Mouse (Mus musculus): ENCODE measurements around the gene Hsd17b1. TPM values are rescaled to one million over a fixed set of nuclear protein-coding genes. Genes with fewer than 3 reads are reported as not detected.

Gene Hsd17b1
- polyA plus RNA-seq, 1 experiment from 2014 or later = 0.37 TPM

DNA sequence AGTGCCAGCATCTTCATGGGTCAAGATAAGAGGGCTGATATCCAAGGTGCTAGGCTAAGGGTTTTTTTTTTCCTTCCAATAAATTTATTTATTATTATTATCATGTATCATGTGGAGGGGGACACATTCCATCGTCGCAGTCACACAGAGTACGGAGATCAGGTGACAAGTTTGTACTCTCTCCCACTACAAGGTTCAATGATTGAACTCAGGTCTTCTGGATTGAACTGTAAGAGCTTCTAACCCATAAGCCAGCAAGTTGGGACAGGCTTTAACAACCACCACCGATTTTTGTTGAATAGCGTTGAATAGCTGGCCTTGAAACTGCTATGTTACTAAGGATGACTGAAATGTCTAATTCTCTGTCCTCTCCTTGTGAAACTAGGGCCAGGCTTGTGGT is 2.2 kb downstream of the Hsd17b1 start:
- peaks cover 20% of the 10 kb centered on the region for H3K4me1 ChIP-seq
- H3K9me3 ChIP-seq = no peaks in the 10 kb centered on the region
- no peak overlapping the region for H3K4me2 ChIP-seq
- no peak overlapping the region for H3K27ac ChIP-seq
- WGBS = 57% methylated on average over 5 of the region's 5 CpGs
- H3K27me3 ChIP-seq (replicated peaks) = peaks cover 46% of the 10 kb centered on the region
- no peak overlapping the region for H3K9ac ChIP-seq
- ATAC-seq (replicated peaks) = no peak
- no peak overlapping the region for H3K4me3 ChIP-seq
- no peaks in the 10 kb centered on the region for H3K36me3 ChIP-seq (replicated peaks)

- 6% methylated on average over 10 of the region's 10 CpGs for WGBS
- peak overlapping the region; percentile 41 for H3K9ac ChIP-seq
Observed at GRCm38 (mm10) chr11:101081659-101082058, 3.4 kb downstream of the Hsd17b1 start.

GRCm38 (mm10) chr11:101082208-101083082 is 4.2 kb downstream of the Hsd17b1 start, which contains the start of gene Coasy:
Gene Coasy (plus strand): TSS chr11:101082565.
- Histone ChIP-seq H3K9ac (peak within 1 kb of the TSS; percentile 83), H3K9me3 (no peaks in the 10 kb centered on the region), H3K27ac (peak within 1 kb of the TSS; percentile 88), H3K27me3 (replicated peaks) (peaks cover 37% of the 10 kb centered on the region), H3K36me3 (replicated peaks) (no peaks in the 10 kb centered on the region), H3K4me2 (peak within 1 kb of the TSS; percentile 95), H3K4me1 (peaks cover 34% of the 10 kb centered on the region), H3K4me3 (peak within 1 kb of the TSS; percentile 72)
- under 1% methylated on average over 51 of the region's 51 CpGs for WGBS
- peak; percentile 87 for ATAC-seq (replicated peaks)

More at GRCm38 (mm10) chr11:101081659-101082058, 3.4 kb downstream of the Hsd17b1 start:
- Histone ChIP-seq H3K27ac (peak overlapping the region; percentile 88), H3K36me3 (replicated peaks) (no peaks in the 10 kb centered on the region), H3K4me1 (peaks cover 32% of the 10 kb centered on the region), H3K9me3 (no peaks in the 10 kb centered on the region), H3K4me2 (peak overlapping the region; percentile 95), H3K27me3 (replicated peaks) (peaks cover 45% of the 10 kb centered on the region), H3K4me3 (peak overlapping the region; percentile 72)
- no peak for ATAC-seq (replicated peaks)

GRCm38 (mm10) chr11:101083083-101083697 is 5.0 kb downstream of the Hsd17b1 start:
- Histone ChIP-seq H3K4me1 (peaks cover 42% of the 10 kb centered on the region), H3K4me3 (peak overlapping the region; percentile 72), H3K27me3 (replicated peaks) (peaks cover 30% of the 10 kb centered on the region), H3K9ac (peak overlapping the region; percentile 83), H3K27ac (peak overlapping the region; percentile 88), H3K36me3 (replicated peaks) (no peaks in the 10 kb centered on the region), H3K9me3 (no peaks in the 10 kb centered on the region), H3K4me2 (peak overlapping the region; percentile 95)
- no peak; the same call in 1 of the 2 replicates for ATAC-seq (replicated peaks)
- 35% methylated on average over 19 of the region's 19 CpGs for WGBS

GRCm38 (mm10) chr11:101084246-101084645 is 6.0 kb downstream of the Hsd17b1 start:
- peaks cover 19% of the 10 kb centered on the region for H3K27me3 ChIP-seq (replicated peaks)
- no peak overlapping the region for H3K4me2 ChIP-seq
- no peak for ATAC-seq (replicated peaks)
- peaks cover 45% of the 10 kb centered on the region for H3K4me1 ChIP-seq
- H3K9me3 ChIP-seq = no peaks in the 10 kb centered on the region
- no peak overlapping the region for H3K9ac ChIP-seq
- WGBS = 87% methylated on average over 14 of the region's 14 CpGs
- H3K27ac ChIP-seq = no peak overlapping the region
- peaks cover 2% of the 10 kb centered on the region for H3K36me3 ChIP-seq (replicated peaks)
- no peak overlapping the region for H3K4me3 ChIP-seq

DNA sequence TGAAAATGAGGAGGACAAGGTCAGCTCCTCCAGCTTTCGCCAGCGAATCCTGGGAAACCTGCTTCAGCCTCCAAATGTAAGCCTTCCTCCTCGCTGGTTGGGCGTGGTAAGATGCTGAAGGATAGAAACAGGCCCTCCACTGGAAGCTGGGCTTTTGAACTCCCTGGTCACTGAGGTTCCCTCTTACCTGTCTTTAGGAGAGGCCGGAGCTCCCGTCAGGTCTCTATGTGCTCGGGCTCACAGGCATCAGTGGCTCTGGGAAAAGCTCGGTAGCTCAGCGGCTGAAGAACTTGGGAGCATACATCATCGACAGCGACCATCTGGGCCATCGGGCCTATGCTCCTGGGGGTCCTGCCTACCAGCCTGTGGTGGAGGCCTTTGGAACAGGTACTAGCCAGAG is 6.6 kb downstream of the Hsd17b1 start:
- H3K9ac ChIP-seq = no peak overlapping the region
- peaks cover 8% of the 10 kb centered on the region for H3K36me3 ChIP-seq (replicated peaks)
- WGBS = 91% methylated on average over 12 of the region's 12 CpGs
- no peaks in the 10 kb centered on the region for H3K9me3 ChIP-seq
- no peak for ATAC-seq (replicated peaks)
- H3K4me2 ChIP-seq = no peak overlapping the region
- H3K27ac ChIP-seq = no peak overlapping the region
- peaks cover 14% of the 10 kb centered on the region for H3K27me3 ChIP-seq (replicated peaks)
- peaks cover 45% of the 10 kb centered on the region for H3K4me1 ChIP-seq
- H3K4me3 ChIP-seq = no peak overlapping the region

DNA sequence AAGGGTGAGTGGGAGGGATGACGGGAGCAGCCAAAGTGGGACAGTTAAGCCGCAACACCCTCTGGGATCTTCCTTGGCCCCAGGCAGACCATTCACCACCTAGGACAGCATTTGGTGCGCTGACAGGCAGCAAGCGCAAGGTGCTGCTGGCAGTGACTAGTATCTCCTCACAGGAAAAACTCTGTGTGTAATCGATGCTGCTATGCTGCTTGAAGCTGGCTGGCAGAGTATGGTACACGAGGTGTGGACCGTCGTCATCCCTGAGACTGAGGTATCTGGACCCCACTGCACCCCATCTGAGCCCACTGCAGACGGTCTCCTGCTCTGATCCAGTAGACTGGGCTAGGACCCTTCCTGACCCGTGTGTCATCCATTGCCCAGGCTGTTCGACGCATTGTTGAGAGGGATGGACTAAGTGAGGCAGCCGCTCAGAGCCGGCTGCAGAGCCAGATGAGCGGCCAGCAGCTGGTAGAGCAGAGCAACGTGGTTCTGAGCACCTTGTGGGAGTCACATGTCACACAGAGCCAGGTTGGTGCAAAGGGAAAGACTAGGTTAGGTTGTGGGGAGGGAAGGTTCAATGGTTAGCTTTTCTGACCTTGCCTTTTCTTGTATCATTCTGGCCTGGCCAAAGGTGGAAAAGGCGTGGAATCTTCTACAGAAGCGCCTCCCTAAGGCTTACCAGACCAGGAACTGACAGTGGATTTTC is 7.6 kb downstream of the Hsd17b1 start:
- Histone ChIP-seq H3K36me3 (replicated peaks) (peaks cover 16% of the 10 kb centered on the region), H3K4me3 (no peak overlapping the region), H3K27me3 (replicated peaks) (peaks cover 4% of the 10 kb centered on the region), H3K4me2 (no peak overlapping the region), H3K9me3 (no peaks in the 10 kb centered on the region), H3K9ac (0 out of 2 replicates have a peak overlapping the region, but pooled peaks have one; percentile 73), H3K27ac (no peak overlapping the region; the same call in 1 of the 2 replicates), H3K4me1 (peaks cover 45% of the 10 kb centered on the region)
- ATAC-seq (replicated peaks) = no peak
- 93% methylated on average over 18 of the region's 18 CpGs for WGBS

DNA sequence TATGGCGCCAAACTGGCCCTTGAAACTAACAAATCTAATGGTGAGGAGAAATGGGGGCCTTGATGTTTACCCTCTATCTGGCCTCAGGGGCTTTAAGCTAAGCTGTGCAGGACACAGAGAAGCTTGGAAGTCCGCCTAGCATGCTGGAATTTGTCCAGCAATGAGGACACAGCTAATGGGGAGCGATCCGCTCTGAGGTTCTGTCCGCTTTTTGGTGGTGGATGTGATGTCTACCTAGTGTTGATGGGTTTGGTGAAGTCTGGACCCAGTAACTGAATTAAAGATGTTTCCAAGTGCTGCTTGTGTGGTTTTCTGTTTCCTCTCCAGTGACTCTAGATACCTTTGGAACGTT is 8.1 kb downstream of the Hsd17b1 start:
- 83% methylated on average over 6 of the region's 6 CpGs for WGBS
- Histone ChIP-seq H3K9ac (peak overlapping the region; percentile 73), H3K36me3 (replicated peaks) (peaks cover 21% of the 10 kb centered on the region), H3K4me1 (peaks cover 45% of the 10 kb centered on the region), H3K4me3 (peak overlapping the region; percentile 73; the same call in 1 of the 2 replicates), H3K4me2 (peak overlapping the region; percentile 80), H3K27ac (peak overlapping the region; percentile 85), H3K27me3 (replicated peaks) (no peaks in the 10 kb centered on the region), H3K9me3 (no peaks in the 10 kb centered on the region)
- no peak for ATAC-seq (replicated peaks)

- WGBS = 2% methylated on average over 51 of the region's 52 CpGs
Observed at GRCm38 (mm10) chr11:101086756-101087681, 8.8 kb downstream of the Hsd17b1 start, which contains the start of gene Mlx. Gene Mlx (plus strand): TSS chr11:101087277.

DNA sequence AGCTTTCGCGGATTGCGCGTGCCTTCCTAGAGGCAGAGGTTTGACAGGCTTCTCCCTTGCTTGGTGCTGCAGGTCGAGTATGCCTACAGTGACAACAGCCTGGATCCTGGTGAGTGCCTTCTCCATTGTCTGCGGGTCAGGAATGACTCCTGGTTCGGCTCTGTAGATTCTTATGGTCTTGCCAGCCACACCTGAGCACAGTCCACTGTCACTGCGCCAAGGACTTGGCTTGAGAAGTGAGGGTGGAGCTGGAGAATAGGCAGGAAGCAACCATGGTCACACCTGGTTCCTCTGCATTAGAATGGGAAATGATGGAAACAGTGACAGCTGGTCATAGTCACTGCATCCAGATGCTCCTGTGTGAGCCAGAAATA is 9.5 kb downstream of the Hsd17b1 start:
- no peaks in the 10 kb centered on the region for H3K27me3 ChIP-seq (replicated peaks)
- peak overlapping the region; percentile 73 for H3K4me3 ChIP-seq
- ATAC-seq (replicated peaks) = no peak
- H3K4me1 ChIP-seq = peaks cover 36% of the 10 kb centered on the region
- WGBS = 12% methylated on average over 8 of the region's 8 CpGs
- peak overlapping the region; percentile 73 for H3K9ac ChIP-seq
- peak overlapping the region; percentile 85 for H3K27ac ChIP-seq
- peak overlapping the region; percentile 80 for H3K4me2 ChIP-seq
- no peaks in the 10 kb centered on the region for H3K9me3 ChIP-seq
- peaks cover 30% of the 10 kb centered on the region for H3K36me3 ChIP-seq (replicated peaks)

More at GRCm38 (mm10) chr11:101086756-101087681, 8.8 kb downstream of the Hsd17b1 start, which contains the start of gene Mlx:
- peak within 1 kb of the TSS; percentile 80 for H3K4me2 ChIP-seq
- H3K4me3 ChIP-seq = peak within 1 kb of the TSS; percentile 73
- peak within 1 kb of the TSS; percentile 73 for H3K9ac ChIP-seq
- peaks cover 38% of the 10 kb centered on the region for H3K4me1 ChIP-seq
- H3K36me3 ChIP-seq (replicated peaks) = peaks cover 26% of the 10 kb centered on the region
- peak; percentile 85 for ATAC-seq (replicated peaks)
- H3K9me3 ChIP-seq = no peaks in the 10 kb centered on the region
- no peaks in the 10 kb centered on the region for H3K27me3 ChIP-seq (replicated peaks)
- H3K27ac ChIP-seq = peak within 1 kb of the TSS; percentile 85

GRCm38 (mm10) chr11:101089931-101090330 is 11.7 kb downstream of the Hsd17b1 start:
- Histone ChIP-seq H3K9ac (no peak overlapping the region), H3K4me2 (no peak overlapping the region), H3K27me3 (replicated peaks) (no peaks in the 10 kb centered on the region), H3K4me3 (no peak overlapping the region), H3K4me1 (peaks cover 34% of the 10 kb centered on the region), H3K27ac (no peak overlapping the region), H3K36me3 (replicated peaks) (peaks cover 35% of the 10 kb centered on the region), H3K9me3 (no peaks in the 10 kb centered on the region)
- ATAC-seq (replicated peaks) = no peak
- WGBS = 88% methylated on average over 1 of the region's 1 CpGs
